ENCODE assay signal across 11 mouse cellular contexts in the genomic region with DNA sequence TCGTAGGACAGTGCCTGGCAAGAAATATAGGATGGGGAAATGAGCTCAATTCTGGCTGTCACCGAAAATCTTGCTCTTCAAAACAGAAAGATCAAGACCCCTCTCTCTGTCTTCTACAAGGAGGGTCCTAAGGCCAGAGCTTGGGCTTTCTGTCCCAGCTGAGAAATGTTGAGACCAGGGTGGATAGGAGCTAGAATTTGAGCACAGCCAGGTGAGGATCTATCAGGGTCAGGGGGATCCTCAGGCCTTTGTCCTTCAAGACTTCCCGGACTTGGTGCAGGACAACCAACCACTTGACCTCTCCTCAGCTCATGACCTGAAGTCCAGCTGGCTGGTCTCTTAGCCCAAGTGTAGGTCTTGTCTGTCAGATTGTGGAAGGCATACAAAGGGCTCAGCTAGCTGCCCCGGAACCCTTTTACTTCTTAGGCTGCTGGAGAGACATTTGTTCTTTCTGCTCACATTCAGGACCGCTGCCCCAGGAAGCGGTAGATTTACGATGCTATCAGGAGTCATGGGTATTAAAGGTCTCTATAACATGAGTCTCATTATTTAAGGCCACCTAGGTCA. TPM values are rescaled to one million over a fixed set of nuclear protein-coding genes. Genes with fewer than 3 reads are reported as not detected.
A peak's percentile ranks its signal among the peaks of the same experiment; 100 is the strongest.
DNase-seq lines count a peak whose midpoint lies in the region; ATAC-seq and TF ChIP-seq lines count a peak whose summit lies in the region.
"Had no signal": no experiment of that assay in that cellular context is flagged by ENCODE, and none has a peak within 500 bp of the region (broad histone marks: within the 10 kb centered on the region; RNA-seq: fewer than 3 reads in every experiment).

No protein-coding gene starts in this region.

- no peak overlapping the region for H3K4me2 ChIP-seq in lung, embryonic 15.5 days
- H3K4me2 ChIP-seq in forebrain, postnatal 0 days (ENCODE audit: low read depth), result no peak overlapping the region
- H3K4me2 ChIP-seq: embryonic facial prominence, embryonic 13.5 days; lung, embryonic 14.5 days had no signal

- TF ChIP-seq CTCF in forebrain, postnatal 0 days (IDR thresholded peaks at IDR 0.05; ENCODE audit: low read depth), result no peak

- H3K27me3 ChIP-seq in heart, embryonic 10.5 days (ENCODE audit: insufficient read depth, poor library complexity, severe bottlenecking), result no peaks in the 10 kb centered on the region
- no peaks in the 10 kb centered on the region for H3K27me3 ChIP-seq in lung, embryonic 15.5 days
- no peaks in the 10 kb centered on the region for H3K27me3 ChIP-seq in forebrain, postnatal 0 days (ENCODE audit: insufficient read depth, low read length)
- H3K27me3 ChIP-seq: embryonic facial prominence, embryonic 13.5 days had no signal

- WGBS in heart, embryonic 10.5 days, result 56% methylated on average over 7 of the region's 7 CpGs
- 54% methylated on average over 7 of the region's 7 CpGs for WGBS in lung, embryonic 15.5 days
- 61% methylated on average over 7 of the region's 7 CpGs for WGBS in forebrain, postnatal 0 days

- ATAC-seq in lung, embryonic 15.5 days (ENCODE audit: borderline replicate concordance, extremely low read depth, low FRiP score, low TSS enrichment), result no peak
- ATAC-seq in forebrain, postnatal 0 days, result no peak

- peaks cover 35% of the 10 kb centered on the region for H3K4me1 ChIP-seq in heart, embryonic 10.5 days
- peaks cover 31% of the 10 kb centered on the region for H3K4me1 ChIP-seq in lung, embryonic 15.5 days
- H3K4me1 ChIP-seq in forebrain, postnatal 0 days (ENCODE audit: insufficient read depth), result 0 out of 2 replicates have a peak, but pooled peaks cover 11% of the 10 kb centered on the region

- no peak overlapping the region for H3K27ac ChIP-seq in heart, embryonic 10.5 days
- 0 out of 2 replicates have a peak overlapping the region, but pooled peaks have one; percentile 16 for H3K27ac ChIP-seq in lung, embryonic 15.5 days
- peak overlapping the region; percentile 67; the same call in 1 of the 2 replicates for H3K27ac ChIP-seq in forebrain, postnatal 0 days (ENCODE audit: low read depth, low read length)

- H3K9ac ChIP-seq in lung, embryonic 15.5 days, result no peak overlapping the region
- H3K9ac ChIP-seq in forebrain, postnatal 0 days, result no peak overlapping the region
- H3K9ac ChIP-seq: lung, embryonic 14.5 days had no signal

- peaks cover 48% of the 10 kb centered on the region for H3K36me3 ChIP-seq in heart, embryonic 10.5 days
- H3K36me3 ChIP-seq in lung, embryonic 15.5 days, result peaks cover 28% of the 10 kb centered on the region
- H3K36me3 ChIP-seq in forebrain, postnatal 0 days (ENCODE audit: insufficient read depth), result peaks cover 36% of the 10 kb centered on the region

- H3K9me3 ChIP-seq in heart, embryonic 10.5 days, result no peaks in the 10 kb centered on the region
- H3K9me3 ChIP-seq in lung, embryonic 15.5 days, result no peaks in the 10 kb centered on the region
- H3K9me3 ChIP-seq in forebrain, postnatal 0 days (ENCODE audit: low read length), result no peaks in the 10 kb centered on the region
- H3K9me3 ChIP-seq: embryonic facial prominence, embryonic 13.5 days had no signal

- intact Hi-C loops in heart, postnatal 10 days (cut with DNase I), result loop anchor here (2.0 kb wide), 2 partner anchors 27 to 61 kb away; no protein-coding TSS in a partner anchor

- H3K4me3 ChIP-seq in heart, embryonic 10.5 days, result no peak overlapping the region
- H3K4me3 ChIP-seq in lung, embryonic 15.5 days, result no peak overlapping the region
- no peak overlapping the region for H3K4me3 ChIP-seq in forebrain, postnatal 0 days (ENCODE audit: low read depth, low read length)
- H3K4me3 ChIP-seq: embryonic facial prominence, embryonic 13.5 days had no signal

- peak; percentile 50 for DNase-seq in heart, embryonic 10.5 days (ENCODE audit: low spot score)
- DNase-seq in heart, postnatal 10 days, result no peak
- no peak for DNase-seq in lung, postnatal 10 days
- no peak for DNase-seq in forebrain, postnatal 0 days
- DNase-seq in thymus, postnatal 10 days (ENCODE audit: low spot score in 2 of 2), result peak; percentile 35 to 36
- no peak for DNase-seq in adrenal gland, adult (ENCODE audit: inconsistent age in 2 of 2, low spot score in 1 of 2)
- no peak for DNase-seq in ovary, adult 18-20 months (ENCODE audit: low spot score)
- DNase-seq: gastrocnemius, postnatal 36 days had no signal

RNA-seq across cellular contexts. Expression of gene Ctcf, which starts 12.6 kb away (rescaled TPM):
- polyA plus RNA-seq in heart, embryonic 10.5 days (2016; fragmentation: Nextera tagmentation; extraction: Ambion mirVana), result 70.3 and 103 TPM in 2 replicates
- total RNA-seq in heart, postnatal 10 days (2021), result 10 to 100 TPM; 46.6 to 56.6 TPM
- polyA plus RNA-seq in lung, embryonic 15.5 days (2015; fragmentation: Nextera tagmentation; extraction: Ambion mirVana), result 131 and 140 TPM in 2 replicates
- total RNA-seq in forebrain, postnatal 0 days (2014; rRNA removed), result 39.5 and 52.5 TPM in 2 replicates
- polyA plus RNA-seq in forebrain, postnatal 0 days (2015; fragmentation: Nextera tagmentation; extraction: Ambion mirVana), result 67.9 and 86.0 TPM in 2 replicates

RNA-seq across cellular contexts. Expression of gene Agrp, which starts 13.4 kb away (rescaled TPM):
- polyA plus RNA-seq in heart, embryonic 10.5 days (2016; fragmentation: Nextera tagmentation; extraction: Ambion mirVana), result 0.31 and 0.35 TPM in 2 replicates
- total RNA-seq in heart, postnatal 10 days (2021), result not detected
- polyA plus RNA-seq in lung, embryonic 15.5 days (2015; fragmentation: Nextera tagmentation; extraction: Ambion mirVana), result 0.69 and 0.79 TPM in 2 replicates
- 1.5 TPM in 1 of 2 replicates, not detected in the other for total RNA-seq in forebrain, postnatal 0 days (2014; rRNA removed)
- 0.62 and 0.90 TPM in 2 replicates for polyA plus RNA-seq in forebrain, postnatal 0 days (2015; fragmentation: Nextera tagmentation; extraction: Ambion mirVana)

RNA-seq across cellular contexts. Expression of gene Ripor1, which starts 18.7 kb away (rescaled TPM):
- polyA plus RNA-seq in heart, embryonic 10.5 days (2016; fragmentation: Nextera tagmentation; extraction: Ambion mirVana), result 34.8 and 37.3 TPM in 2 replicates
- 10 to 100 TPM; 53.1 to 55.8 TPM for total RNA-seq in heart, postnatal 10 days (2021)
- polyA plus RNA-seq in lung, embryonic 15.5 days (2015; fragmentation: Nextera tagmentation; extraction: Ambion mirVana), result 30.6 and 34.1 TPM in 2 replicates
- 9.2 and 10.6 TPM in 2 replicates for total RNA-seq in forebrain, postnatal 0 days (2014; rRNA removed)
- polyA plus RNA-seq in forebrain, postnatal 0 days (2015; fragmentation: Nextera tagmentation; extraction: Ambion mirVana), result 37.2 and 37.4 TPM in 2 replicates

RNA-seq across cellular contexts. Expression of gene Atp6v0d1, which starts 57.9 kb away (rescaled TPM):
- polyA plus RNA-seq in heart, embryonic 10.5 days (2016; fragmentation: Nextera tagmentation; extraction: Ambion mirVana), result 69.7 and 70.6 TPM in 2 replicates
- 10 to 100 TPM; 60.1 to 64.0 TPM for total RNA-seq in heart, postnatal 10 days (2021)
- polyA plus RNA-seq in lung, embryonic 15.5 days (2015; fragmentation: Nextera tagmentation; extraction: Ambion mirVana), result 80.8 and 82.1 TPM in 2 replicates
- 179 TPM in 2 replicates for total RNA-seq in forebrain, postnatal 0 days (2014; rRNA removed)
- 251 and 275 TPM in 2 replicates for polyA plus RNA-seq in forebrain, postnatal 0 days (2015; fragmentation: Nextera tagmentation; extraction: Ambion mirVana)

Comparison
In these comparisons a context has a peak if more than half of its experiments do, and no peak if none do; other contexts are left out.
1. DNase-seq: peak in heart, embryonic 10.5 days (single experiment) and thymus, postnatal 10 days (2 of 2); none in heart, postnatal 10 days (0 of 2), lung, postnatal 10 days (single experiment), forebrain, postnatal 0 days (single experiment), adrenal gland, adult (0 of 2) and ovary, adult 18-20 months (single experiment).